Mouse (Mus musculus): ENCODE measurements around the gene Ldb2.

- TF ChIP-seq GATA1 (IDR thresholded peaks at IDR 0.05; ENCODE audit: low read length) (no peak), TAL1 (IDR thresholded peaks at IDR 0.05; ENCODE audit: low read length) (no peak)
Observed at GRCm38 (mm10) chr5:44779340-44779739, 20.1 kb downstream of the Ldb2 start.
